Mouse (Mus musculus): ENCODE results near the gene Myl6b.

Myl6b gene

DNA sequence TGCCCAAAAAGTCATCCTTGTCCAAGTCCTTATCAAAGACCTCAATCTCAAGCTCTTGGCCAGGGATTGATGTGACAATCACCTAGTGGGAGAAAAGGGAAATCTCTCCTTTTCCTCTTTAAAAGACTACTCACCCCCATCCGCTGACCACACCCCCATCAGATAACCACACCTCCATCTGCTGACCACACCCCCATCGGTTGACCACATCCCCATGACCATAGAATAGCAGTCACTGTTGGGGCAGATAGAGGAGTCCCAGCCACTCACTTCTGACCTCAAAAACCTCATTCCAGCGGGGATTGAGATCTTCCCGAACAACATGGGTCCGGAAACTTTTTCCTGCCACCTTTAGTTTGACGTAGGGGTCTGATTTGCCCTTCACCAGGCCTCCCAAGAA, 18.2 kb upstream of the Myl6b start:
- no peak for DNase-seq

- DNase-seq = no peak
These were observed 17.5 kb upstream of the Myl6b start for GRCm38 (mm10) chr10:128516029-128516428.

GRCm38 (mm10) chr10:128515044-128515443, 16.6 kb upstream of the Myl6b start:
- DNase-seq = no peak

- DNase-seq = no peak
These were observed 13.3 kb upstream of the Myl6b start for GRCm38 (mm10) chr10:128511761-128512160.

GRCm38 (mm10) chr10:128511189-128511588, 12.7 kb upstream of the Myl6b start:
- DNase-seq = no peak

GRCm38 (mm10) chr10:128510301-128510700, 11.8 kb upstream of the Myl6b start:
- DNase-seq = no peak

GRCm38 (mm10) chr10:128509831-128510230, 11.3 kb upstream of the Myl6b start:
- no peak for DNase-seq

GRCm38 (mm10) chr10:128509203-128509602, 10.7 kb upstream of the Myl6b start:
- no peak for DNase-seq

DNA sequence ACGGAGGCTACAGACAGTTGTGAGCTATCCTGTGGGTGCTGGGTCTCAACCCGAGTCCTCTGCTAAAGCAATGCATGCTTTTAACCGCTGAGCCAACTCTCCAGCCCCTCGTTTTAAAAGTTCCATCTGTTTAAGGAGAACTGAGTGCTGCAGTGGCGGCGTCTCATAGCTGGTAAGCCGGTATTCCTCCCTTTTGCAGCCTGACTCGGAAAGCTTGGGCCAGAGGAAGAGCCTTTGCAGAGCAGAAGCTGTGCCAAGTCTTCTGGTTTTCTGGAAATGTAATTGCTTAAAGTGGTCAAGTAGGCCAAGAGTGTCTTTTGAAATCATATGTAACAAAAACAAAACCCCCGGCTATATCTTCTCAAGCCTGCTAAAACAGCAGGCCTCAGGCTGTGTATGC, 9.8 kb upstream of the Myl6b start:
- no peak for DNase-seq

- no peak for DNase-seq
These were observed 7.5 kb upstream of the Myl6b start for GRCm38 (mm10) chr10:128505974-128506373.

DNA sequence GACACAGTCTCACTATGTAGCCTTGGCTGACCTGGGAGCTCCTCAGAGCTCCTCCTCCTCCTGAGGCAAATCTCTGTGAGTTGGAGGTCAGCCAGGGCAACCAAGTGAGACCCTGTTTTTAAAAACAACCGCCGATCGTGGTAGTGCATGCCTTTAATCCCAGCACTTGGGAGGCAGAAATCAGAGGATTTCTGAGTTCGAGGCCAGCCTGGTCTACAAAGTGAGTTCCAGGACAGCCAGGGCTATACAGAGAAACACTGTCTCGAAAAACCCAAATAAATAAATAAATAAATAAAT, 6.8 kb upstream of the Myl6b start:
- peak; percentile 47 to 60 for DNase-seq

GRCm38 (mm10) chr10:128504641-128505370, 6.3 kb upstream of the Myl6b start:
- DNase-seq = no peak

- DNase-seq = no peak
These were observed 5.5 kb upstream of the Myl6b start for GRCm38 (mm10) chr10:128504012-128504411.

GRCm38 (mm10) chr10:128503532-128503931, 5.0 kb upstream of the Myl6b start:
- DNase-seq = no peak

DNA sequence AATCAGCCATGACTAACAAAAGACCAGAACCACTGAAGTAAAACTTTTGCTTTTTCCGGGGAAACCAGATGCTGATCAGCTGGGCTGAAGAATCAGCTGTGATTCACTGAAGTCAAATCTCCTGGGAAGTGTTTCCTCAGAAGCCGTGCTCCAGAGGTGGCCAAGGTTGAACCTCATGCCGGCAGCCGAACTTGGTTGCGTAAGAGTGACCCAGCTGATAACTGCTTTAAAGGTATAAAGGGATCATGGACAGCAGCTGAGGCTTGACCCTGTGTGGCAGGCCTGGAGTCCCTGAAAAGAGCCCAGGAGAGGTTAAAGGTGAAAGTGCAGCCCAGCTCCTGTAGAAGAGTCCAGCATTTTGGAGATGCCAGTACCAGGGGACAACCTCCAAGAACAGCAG, 3.9 kb upstream of the Myl6b start:
- peak in 1 of 2 experiments; percentile 41 for DNase-seq

DNA sequence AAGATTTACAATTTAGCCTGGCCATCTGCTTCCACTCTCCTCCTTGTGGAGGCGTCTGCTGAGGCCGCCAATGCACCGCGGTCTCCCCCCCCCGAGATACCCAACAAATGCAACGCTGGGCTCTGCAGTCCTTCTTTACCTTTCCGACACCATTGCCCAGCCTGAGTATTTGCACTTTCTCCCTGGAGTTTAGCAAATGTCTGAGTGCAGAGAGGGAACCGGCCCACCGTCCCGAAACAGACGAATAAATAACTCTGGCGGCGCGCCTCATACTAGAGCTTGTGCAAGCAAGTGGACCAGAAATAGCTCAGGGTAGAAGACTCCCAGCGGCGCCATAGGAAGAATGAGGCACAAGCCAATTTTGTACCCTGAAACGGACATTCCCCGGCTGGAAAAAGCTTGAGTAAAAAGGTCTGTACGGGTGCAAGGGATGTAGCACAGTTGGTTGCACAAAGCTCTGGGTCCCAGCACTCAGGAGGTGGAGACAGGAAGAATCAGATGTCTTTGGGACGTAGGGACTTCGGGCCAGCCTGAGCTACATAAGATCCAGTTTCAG, 709 bp upstream of the Myl6b start:
- peak; percentile 50 to 67 for DNase-seq

DNA sequence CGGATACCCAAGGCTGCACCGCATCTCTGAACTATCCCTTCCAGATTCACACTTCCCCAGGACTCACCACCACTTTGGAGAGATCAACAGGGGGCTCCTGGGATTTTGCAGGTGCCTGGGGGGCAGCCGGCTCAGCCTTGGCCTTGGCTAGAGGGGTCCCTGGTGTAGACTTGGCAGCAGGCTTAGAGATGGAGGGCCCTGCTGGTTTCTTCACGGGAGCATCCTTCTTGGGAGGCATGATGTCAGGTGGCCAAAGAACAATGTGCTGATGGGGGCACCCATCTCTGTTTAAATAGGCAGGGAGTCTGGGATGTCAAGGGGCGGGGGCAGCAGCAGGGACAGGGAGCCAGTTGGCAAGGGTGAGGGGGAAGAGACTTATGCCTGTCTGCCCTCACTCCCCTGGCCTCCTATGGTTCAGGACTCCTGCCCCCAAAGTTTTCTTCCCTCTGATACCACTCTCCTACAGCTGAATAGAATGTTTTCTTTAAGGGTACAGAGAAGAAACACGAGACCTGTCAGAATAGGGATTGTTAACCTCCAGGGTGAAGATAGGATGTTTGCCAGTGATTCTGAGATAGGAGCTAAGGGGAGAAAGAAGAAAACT, 1.2 kb downstream of the Myl6b start:
- DNase-seq = no peak

- no peak for DNase-seq
These were observed 1.9 kb downstream of the Myl6b start for GRCm38 (mm10) chr10:128496509-128497077.

- no peak for DNase-seq
These were observed 2.6 kb downstream of the Myl6b start for GRCm38 (mm10) chr10:128495903-128496302.

GRCm38 (mm10) chr10:128495270-128495669, 3.2 kb downstream of the Myl6b start:
- no peak for DNase-seq

DNA sequence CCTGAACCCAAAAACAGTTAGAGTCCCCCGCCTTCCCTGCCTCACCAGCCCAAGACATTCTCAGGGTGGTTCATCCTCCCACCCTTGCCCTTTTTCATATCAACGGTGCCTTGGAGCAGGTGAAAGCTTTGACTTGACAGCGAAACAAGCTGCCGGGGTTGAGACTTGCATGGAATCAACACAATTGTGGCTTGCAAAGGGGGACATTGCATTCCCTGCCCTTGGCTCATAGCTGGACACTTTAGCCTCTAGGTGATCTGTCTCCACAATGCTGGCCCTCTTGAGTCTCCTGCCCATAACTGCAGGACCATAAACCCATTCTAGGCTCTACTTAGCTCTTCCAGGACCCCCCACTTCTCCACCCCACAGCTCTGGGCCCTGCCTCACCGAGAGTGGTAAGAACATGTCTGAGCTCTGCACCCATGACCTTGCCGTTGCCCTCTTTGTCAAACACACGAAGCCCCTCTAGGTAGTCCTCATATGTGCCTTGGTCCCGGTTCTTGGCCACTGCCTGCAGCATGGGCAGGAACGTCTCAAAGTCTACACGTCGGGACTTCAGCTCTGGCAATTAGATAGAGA, 3.7 kb downstream of the Myl6b start:
- DNase-seq = no peak

DNA sequence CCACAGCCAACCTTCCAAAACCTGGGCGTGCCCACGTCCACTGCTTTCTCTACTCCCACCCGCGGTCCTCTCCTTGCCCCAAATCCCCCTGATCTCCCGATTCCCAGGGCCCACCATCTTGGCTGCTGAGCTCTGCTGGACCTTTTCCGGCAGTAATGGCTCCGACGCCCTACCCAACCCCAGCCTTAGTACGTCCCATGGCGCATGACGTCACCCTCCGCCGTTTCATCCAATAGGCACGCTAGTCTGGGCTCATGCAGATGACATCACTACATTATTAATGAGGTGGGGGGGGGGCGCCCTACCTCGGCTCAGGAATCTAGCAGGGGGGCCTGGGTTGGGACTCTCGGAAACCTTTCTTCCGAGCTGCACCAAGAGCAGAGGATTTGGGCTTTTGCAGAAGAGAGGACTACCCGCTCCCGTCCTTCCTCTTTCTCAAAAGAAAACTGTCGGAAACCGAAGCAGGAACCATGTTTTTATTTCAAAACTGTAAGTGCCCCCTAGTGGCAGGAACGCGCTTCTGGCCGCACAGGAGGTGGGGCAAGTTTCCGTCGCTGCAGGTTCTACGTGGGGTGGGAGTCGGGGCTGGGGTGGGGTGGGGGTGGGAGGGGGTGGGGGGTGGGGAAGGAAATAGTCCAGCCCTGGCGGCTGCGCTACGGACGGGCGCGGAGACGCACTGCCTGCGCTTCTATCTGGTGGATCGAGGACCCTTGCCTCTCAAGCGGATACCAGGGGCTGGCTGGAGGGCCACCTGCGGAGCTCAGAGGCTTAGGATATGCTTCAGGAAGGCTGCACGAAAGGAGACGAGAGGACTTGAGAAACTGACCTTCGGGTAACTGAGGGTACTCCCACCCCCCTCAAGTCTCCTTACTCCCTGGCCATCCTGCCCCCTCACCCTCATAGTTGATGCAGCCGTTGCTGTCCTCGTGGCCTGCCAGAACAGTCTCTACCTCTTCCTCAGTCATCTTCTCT, 4.5 kb downstream of the Myl6b start, which contains the start of gene Myl6:
Myl6 (minus strand) TSS at position 451 of the 972 bp plus-strand sequence.
- peak; percentile 98 to 99 for DNase-seq

DNA sequence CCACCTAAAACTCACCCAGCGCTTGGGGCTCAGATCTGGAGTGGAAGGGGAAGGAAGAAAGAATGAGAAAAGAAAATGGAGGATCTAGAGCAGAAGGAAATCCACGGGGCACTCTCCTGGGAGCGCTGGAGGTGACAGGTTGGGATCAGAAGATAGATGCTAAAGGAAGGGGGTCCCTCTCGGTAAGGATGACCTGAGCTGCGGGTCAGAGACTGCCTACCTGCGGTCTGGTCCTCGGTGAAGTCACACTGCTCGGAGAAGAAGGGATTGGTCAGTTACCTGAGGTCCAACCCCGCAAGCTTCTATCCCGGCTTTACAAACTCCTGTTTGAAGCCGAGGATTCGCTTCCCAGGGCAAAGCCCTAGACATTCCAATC, 5.2 kb downstream of the Myl6b start:
- DNase-seq = no peak

Measured in kidney, adult 8-10 months (tissue).